Mouse (Mus musculus): ENCODE results near the gene Ago1.
A peak's percentile ranks its signal among the peaks of the same experiment; 100 is the strongest.

Gene Ago1

GRCm38 (mm10) chr4:126473031-126473430, 4.6 kb upstream of the Ago1 start:
- no peak for DNase-seq (ENCODE audit: low spot score in 2 of 2)

- DNase-seq (ENCODE audit: low spot score in 2 of 2) = no peak
These were observed 951 bp upstream of the Ago1 start for GRCm38 (mm10) chr4:126469334-126469733.

GRCm38 (mm10) chr4:126468925-126469324, 542 bp upstream of the Ago1 start:
- DNase-seq (ENCODE audit: low spot score in 2 of 2) = no peak

- peak; percentile 13 to 54 for DNase-seq (ENCODE audit: low spot score in 2 of 2)
These were observed 580 bp downstream of the Ago1 start for GRCm38 (mm10) chr4:126467721-126468284.

GRCm38 (mm10) chr4:126466251-126466750, 2.1 kb downstream of the Ago1 start:
- no peak for DNase-seq (ENCODE audit: low spot score in 2 of 2)

- no peak for DNase-seq (ENCODE audit: low spot score in 2 of 2)
These were observed 2.5 kb downstream of the Ago1 start for GRCm38 (mm10) chr4:126465843-126466242.

- DNase-seq (ENCODE audit: low spot score in 2 of 2) = no peak
These were observed 3.5 kb downstream of the Ago1 start for GRCm38 (mm10) chr4:126464892-126465235.

- DNase-seq (ENCODE audit: low spot score in 2 of 2) = no peak
These were observed 4.0 kb downstream of the Ago1 start for GRCm38 (mm10) chr4:126464189-126464891.

GRCm38 (mm10) chr4:126455441-126455840, 12.9 kb downstream of the Ago1 start:
- DNase-seq (ENCODE audit: low spot score in 2 of 2) = no peak

- DNase-seq (ENCODE audit: low spot score in 2 of 2) = no peak
These were observed 13.7 kb downstream of the Ago1 start for GRCm38 (mm10) chr4:126454547-126455254.

GRCm38 (mm10) chr4:126450268-126450667, 18.1 kb downstream of the Ago1 start:
- no peak for DNase-seq (ENCODE audit: low spot score in 2 of 2)

GRCm38 (mm10) chr4:126447126-126447525, 21.3 kb downstream of the Ago1 start:
- DNase-seq (ENCODE audit: low spot score in 2 of 2) = no peak

GRCm38 (mm10) chr4:126444528-126444927, 23.9 kb downstream of the Ago1 start:
- no peak for DNase-seq (ENCODE audit: low spot score in 2 of 2)

GRCm38 (mm10) chr4:126438261-126438660, 30.1 kb downstream of the Ago1 start:
- DNase-seq (ENCODE audit: low spot score in 2 of 2) = no peak

- no peak for DNase-seq (ENCODE audit: low spot score in 2 of 2)
These were observed 32.1 kb downstream of the Ago1 start for GRCm38 (mm10) chr4:126436268-126436667.

- DNase-seq (ENCODE audit: low spot score in 2 of 2) = no peak
These were observed 34.3 kb downstream of the Ago1 start for GRCm38 (mm10) chr4:126434094-126434493.

- no peak for DNase-seq (ENCODE audit: low spot score in 2 of 2)
These were observed 35.2 kb downstream of the Ago1 start for GRCm38 (mm10) chr4:126433175-126433574.

GRCm38 (mm10) chr4:126431746-126432145, 36.6 kb downstream of the Ago1 start:
- no peak for DNase-seq (ENCODE audit: low spot score in 2 of 2)

- DNase-seq (ENCODE audit: low spot score in 2 of 2) = peak; percentile 92 to 93
These were observed 38.9 kb downstream of the Ago1 start, which contains the start of gene Ago3 for GRCm38 (mm10) chr4:126429347-126430079. TSS of gene Ago3 (minus strand) at chr4:126429556.

- no peak for DNase-seq (ENCODE audit: low spot score in 2 of 2)
These were observed 39.6 kb downstream of the Ago1 start for GRCm38 (mm10) chr4:126428682-126429346.

- no peak for DNase-seq (ENCODE audit: low spot score in 2 of 2)
These were observed 44.5 kb downstream of the Ago1 start for GRCm38 (mm10) chr4:126423866-126424265.

GRCm38 (mm10) chr4:126415707-126416106, 52.7 kb downstream of the Ago1 start:
- no peak for DNase-seq (ENCODE audit: low spot score in 2 of 2)

Data from urinary bladder, adult 18-20 months (tissue).